Mouse (Mus musculus) kidney, adult 8-10 months (tissue): ENCODE data around the gene Nup62.
A peak's percentile ranks its signal among the peaks of the same experiment; 100 is the strongest.
"Not testable (repeated sequence)": the region's sequence is repeated elsewhere in the genome, so short reads cannot be mapped to it uniquely, and the experiment has no call there.

Experiments used
- DNase-seq, 2 experiments: peaks; one replicate each; pipeline ENCODE4 v3.0.0; 2022

Nup62 gene

DNA sequence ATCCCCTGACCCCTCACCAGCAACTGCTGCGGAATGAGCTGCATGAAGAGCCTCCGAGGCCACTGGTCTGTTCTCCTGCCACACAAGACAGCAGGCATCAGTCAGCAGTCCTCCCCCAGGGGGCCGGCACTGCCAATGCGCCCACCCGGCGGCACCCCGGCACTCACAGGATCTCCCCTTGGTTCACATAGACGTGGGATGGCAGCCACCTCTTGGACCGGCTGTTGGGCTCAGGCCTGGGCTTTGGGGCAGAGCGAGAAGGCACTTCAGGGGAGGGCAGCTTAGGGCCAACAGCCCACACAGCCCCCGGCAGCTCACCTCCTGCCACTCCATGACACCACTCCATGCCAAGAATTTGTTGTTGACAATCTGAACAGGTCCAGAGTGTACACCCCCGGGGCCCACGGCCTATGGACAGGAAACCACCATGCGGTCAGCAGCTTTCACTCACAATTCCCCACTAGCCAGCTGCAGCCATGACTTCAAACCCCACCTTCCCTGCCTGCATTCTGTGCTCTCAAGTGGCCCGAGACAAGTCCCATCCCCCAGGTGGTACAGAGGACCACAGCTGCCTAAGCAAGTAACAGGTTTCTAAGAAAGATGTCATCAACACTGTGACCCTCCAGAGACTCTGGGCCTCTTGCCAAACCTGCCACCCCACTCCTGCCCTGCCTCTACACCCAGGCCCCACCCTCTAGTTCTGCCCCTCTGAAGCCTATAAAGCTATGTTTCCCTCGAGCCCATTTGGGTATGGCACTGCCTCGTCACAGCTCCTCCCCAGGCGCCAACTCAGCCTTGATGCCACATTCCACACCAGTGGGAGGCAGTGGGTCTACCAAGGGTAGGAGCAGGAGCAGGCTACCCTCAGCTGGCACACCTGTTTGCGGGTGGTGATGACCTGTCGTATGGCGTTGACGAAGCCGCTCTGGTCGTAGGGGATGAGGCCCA, 49.0 kb downstream of the Nup62 start:
- no peak for DNase-seq

GRCm38 (mm10) chr7:44866276-44867009, 50.6 kb downstream of the Nup62 start:
- DNase-seq: peak; percentile 62 to 79

GRCm38 (mm10) chr7:44867010-44867702, 51.3 kb downstream of the Nup62 start:
- no peak for DNase-seq

DNA sequence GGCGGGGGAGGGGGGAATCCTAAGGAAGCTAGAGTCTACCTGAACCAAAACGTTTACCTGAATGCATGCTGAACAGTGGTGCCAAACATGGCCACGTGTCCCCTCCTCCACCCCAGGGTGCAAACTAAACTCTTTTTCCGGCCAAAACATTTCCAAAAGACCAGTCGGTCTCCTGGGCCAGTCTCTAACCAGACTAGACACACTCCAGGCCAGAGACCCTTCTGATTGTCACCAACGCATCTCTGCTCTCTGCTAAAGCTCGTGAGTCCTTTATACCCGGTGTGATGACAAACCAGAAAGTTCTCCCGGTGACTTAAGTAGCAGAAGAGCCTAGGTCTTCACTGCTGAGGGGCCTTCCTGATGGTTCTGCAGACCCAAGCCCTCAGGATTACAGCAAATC, 51.9 kb downstream of the Nup62 start:
- DNase-seq: no peak

DNA sequence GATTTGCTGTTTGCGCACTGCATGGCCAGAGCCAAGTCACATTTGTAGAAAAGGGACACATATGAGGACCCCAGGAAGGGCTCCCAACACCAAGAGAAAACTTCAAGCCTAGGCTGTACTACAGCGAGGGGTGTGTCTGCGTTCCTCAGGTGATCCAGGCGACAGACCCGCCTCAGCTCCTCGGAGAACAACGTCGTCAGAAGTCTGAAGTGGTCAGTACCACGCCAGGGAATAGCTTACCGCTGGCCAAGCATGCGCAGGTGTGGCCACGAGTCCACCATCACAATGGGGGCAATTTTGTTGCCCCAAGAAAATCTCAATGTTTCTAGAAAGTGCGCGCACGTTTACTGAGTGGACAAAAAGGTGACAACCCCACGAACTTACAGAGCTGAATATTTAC, 52.6 kb downstream of the Nup62 start:
- no peak for DNase-seq

DNA sequence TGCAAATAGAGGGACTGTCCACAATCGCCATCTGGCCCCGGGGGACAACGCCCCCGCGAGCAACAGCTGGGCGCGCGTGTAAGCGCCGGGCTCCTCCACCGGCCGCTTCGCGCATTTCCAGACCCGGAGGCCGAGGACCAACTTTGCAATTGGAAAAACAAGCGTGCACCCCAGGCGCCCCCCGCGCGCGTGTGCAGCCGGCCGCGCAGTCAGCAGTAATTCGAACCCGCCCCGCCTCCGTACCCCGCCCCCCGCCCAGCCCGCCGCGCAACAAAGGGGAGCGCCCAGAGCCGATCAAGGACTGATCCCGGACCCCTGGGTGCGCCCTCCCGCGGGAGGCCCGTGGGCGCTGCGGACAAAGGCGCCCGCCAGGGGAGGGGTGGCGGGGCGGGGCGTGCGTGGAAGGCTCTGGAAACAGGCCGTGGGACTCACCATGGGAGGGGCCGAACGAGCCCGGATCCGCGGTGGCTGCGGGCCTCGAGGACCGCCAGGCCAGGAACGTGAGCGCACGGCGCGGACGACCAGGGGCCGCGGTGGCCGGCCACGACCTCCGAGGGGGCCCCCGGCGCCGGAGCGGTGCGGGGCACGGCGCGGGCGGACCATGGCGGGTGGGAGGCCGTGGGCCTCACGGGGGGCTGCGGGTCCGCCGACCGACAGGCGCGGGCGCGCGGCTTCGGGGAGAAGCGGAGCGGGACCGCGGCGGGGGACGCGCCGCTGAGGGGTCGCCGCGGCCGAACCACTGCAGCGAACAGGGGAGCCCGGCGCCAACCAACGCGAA, 53.2 kb downstream of the Nup62 start:
- peak in 1 of 2 experiments; percentile 61 for DNase-seq

DNA sequence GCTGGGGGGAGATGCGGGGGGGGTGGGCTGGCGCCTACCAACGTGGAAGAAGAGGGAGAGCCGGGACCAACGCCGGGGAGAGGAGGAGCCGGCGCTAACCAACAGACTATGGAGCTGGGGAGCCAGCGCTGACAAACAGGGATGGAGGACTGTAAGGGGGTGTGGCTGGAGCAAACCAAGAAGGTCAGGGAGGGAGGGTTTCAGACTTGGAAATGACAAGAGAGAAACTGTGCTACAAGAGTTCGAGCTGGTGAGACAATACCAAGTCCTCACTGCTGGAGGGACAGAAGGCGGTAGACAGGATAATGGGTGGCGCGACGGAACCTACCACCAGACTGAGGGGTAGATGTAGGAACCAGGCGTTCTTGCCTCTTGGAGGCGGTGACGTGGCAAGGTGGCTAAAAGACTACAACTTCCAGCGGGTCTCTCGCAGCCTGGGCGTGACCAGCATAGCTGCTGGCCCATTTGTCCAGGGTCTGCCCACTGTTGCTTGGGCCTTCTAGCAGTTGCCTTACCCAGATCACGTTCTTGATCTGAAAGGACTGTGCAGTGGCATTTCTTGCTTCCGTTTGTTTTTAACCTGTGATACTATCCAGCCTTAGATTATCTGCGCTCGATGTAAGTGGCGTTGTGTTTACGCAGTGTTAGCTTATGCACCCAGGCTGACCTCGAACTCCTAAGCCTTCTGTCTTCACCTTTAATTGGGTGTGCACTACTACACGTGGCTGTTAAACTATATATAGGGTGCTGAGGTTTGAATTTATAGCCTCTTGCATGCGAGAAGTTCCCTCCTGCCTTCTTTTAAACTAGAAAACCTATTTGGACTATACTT, 54.0 kb downstream of the Nup62 start, which contains the start of gene Ptov1:
Gene Ptov1, minus strand, starts transcription at position 92 of the 832 bp plus-strand sequence.
- DNase-seq: peak; percentile 94 to 96

DNA sequence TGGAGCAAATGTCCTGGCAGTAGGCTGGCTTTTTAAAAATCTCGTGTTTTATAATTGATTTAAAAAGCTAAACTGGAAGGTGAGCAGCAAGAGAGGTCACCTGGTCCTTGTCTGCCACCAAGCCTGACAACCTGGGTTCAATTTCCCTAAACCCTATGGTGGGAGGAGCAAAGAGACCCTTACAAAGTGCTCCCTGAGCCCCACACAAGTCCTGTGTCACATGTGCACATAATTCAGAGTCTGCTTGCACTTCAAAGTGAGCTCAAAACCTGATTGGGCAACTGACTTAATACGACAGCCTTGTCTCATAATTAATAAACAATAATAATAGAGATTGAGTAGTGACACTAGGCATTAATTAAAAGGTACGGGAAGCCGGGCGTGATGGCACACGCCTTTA, 54.7 kb downstream of the Nup62 start:
- DNase-seq: no peak

DNA sequence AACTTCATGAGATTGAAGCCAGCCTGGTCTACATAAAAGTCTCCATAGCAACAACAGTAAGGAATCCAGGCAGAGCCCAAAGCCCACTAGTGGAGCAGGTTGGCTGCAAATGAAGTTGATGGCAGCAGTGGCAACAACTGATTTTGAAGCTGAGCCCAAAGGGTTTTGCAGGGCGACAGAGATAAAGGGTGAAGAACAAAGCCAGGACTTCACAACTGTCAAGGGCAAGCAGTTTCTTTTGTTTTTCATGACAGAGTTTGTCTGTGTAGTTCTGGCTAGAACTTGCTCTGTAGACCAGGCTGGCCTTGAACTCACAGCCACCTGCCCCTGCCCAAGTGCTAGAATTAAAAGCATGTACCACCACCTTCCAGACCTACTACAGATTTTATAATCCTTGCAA, 55.3 kb downstream of the Nup62 start:
- DNase-seq: no peak

DNA sequence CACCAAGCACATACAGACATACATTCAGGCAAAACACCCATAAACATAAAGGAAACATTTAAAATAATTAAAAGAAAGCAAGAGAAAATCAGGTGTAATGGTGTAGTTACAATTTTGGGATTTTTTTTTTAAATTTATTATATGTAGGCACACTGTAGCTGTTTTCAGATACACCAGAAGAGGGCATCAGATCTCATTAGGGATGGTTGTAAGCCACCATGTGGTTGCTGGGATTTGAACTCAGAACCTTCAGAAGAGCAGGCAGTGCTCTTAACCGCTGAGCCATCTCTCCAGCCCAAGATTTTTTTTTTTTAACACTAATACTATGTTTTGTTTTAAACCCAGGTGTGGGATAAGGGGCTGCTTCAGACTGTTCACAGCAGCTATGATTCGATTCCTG, 55.9 kb downstream of the Nup62 start:
- not testable (repeated sequence) for DNase-seq

GRCm38 (mm10) chr7:44877833-44878232, 61.9 kb downstream of the Nup62 start:
- no peak for DNase-seq
